13 mouse cellular contexts compared by ENCODE assay signal in the genomic region with DNA sequence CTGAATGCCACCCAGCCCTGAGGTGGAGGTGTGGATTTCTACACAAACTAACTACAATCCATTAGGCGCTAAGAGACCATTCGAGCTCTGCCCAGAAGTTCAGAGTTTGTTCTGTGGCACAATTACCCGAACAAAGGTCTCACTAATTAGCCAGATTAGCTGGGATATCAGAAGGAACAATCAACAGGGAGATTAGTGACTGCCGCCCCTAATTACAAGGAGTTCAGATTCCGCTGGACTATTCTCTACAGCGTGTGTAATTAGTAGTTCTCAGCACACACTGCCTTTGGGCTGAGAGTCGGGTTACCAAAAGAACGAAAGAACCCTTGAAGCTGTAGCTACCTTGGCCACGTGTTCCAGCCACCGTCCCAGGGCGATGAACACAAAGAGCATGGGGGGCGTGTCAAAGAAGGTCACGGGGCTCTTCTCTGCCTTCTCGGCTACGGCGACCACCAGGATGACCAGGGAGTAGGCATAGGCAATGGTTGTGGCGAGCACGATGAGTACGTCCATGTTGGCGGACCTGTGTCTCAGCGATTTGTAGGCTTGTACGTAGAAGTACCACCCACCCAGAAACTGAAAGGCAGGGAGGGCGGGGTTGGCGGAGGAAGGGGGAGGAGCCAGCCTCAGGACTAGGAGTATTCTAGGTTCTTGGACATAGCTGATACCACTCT. TPM values are rescaled to one million over a fixed set of nuclear protein-coding genes. Genes with fewer than 3 reads are reported as not detected.
A peak's percentile ranks its signal among the peaks of the same experiment; 100 is the strongest.
DNase-seq lines count a peak whose midpoint lies in the region; ATAC-seq and TF ChIP-seq lines count a peak whose summit lies in the region.
"Had no signal": no experiment of that assay in that cellular context is flagged by ENCODE, and none has a peak within 500 bp of the region (broad histone marks: within the 10 kb centered on the region; RNA-seq: fewer than 3 reads in every experiment).

No protein-coding gene starts in this region.

- peak overlapping the region; percentile 48 for H3K4me2 ChIP-seq in forebrain, embryonic 13.5 days
- H3K4me2 ChIP-seq: neural tube, embryonic 13.5 days had no signal

- no peak for DNase-seq in layer of hippocampus, adult 2 months (ENCODE audit: low spot score in 2 of 2)
- DNase-seq in layer of hippocampus, postnatal 36 days = no peak
- DNase-seq in retina, embryonic 14.5 days (ENCODE audit: low spot score) = peak; percentile 55
- DNase-seq in frontal cortex, postnatal 36 days (ENCODE audit: low spot score in 2 of 2) = no peak
- no peak for DNase-seq in heart, adult 9 months (ENCODE audit: low spot score in 2 of 2)
- DNase-seq in thymus, postnatal 0 days (ENCODE audit: low spot score) = no peak
- DNase-seq: kidney, postnatal 25 days; lung, adult 18-20 months had no signal

- 74% methylated on average over 24 of the region's 24 CpGs for WGBS in bone marrow, adult 2 months
- WGBS in forebrain, embryonic 13.5 days = 26% methylated on average over 24 of the region's 24 CpGs

- H3K36me3 ChIP-seq in forebrain, embryonic 13.5 days (ENCODE audit: poor library complexity, severe bottlenecking) = no peaks in the 10 kb centered on the region
- H3K36me3 ChIP-seq: neural tube, embryonic 13.5 days had no signal

- peaks cover 40% of the 10 kb centered on the region for H3K27me3 ChIP-seq in forebrain, embryonic 13.5 days
- H3K27me3 ChIP-seq: neural tube, embryonic 13.5 days had no signal

- no peak overlapping the region for H3K9ac ChIP-seq in forebrain, embryonic 13.5 days
- H3K9ac ChIP-seq: neural tube, embryonic 13.5 days had no signal

- no peak for TF ChIP-seq CTCF in layer of hippocampus, adult 2 months (conservative IDR thresholded peaks at IDR 0.05)
- TF ChIP-seq CTCF in bone marrow, adult 2 months (IDR thresholded peaks at IDR 0.05; ENCODE audit: control insufficient read depth, insufficient read depth, low read length) = no peak

- H3K4me1 ChIP-seq in bone marrow, adult 2 months (ENCODE audit: control insufficient read depth, insufficient read depth, low read length) = no peaks in the 10 kb centered on the region
- peaks cover 7% of the 10 kb centered on the region; the same call in 1 of the 2 replicates for H3K4me1 ChIP-seq in forebrain, embryonic 13.5 days
- H3K4me1 ChIP-seq: neural tube, embryonic 13.5 days had no signal

- no peak for TF ChIP-seq POLR2A in bone marrow, adult 2 months (IDR thresholded peaks at IDR 0.05; ENCODE audit: borderline replicate concordance, control insufficient read depth, low read depth, low read length)

- H3K9me3 ChIP-seq in forebrain, embryonic 13.5 days (replicated peaks) = no peaks in the 10 kb centered on the region
- H3K9me3 ChIP-seq: neural tube, embryonic 13.5 days had no signal

- peak overlapping the region; percentile 45 for H3K4me3 ChIP-seq in layer of hippocampus, adult 2 months
- peak overlapping the region; percentile 38 for H3K4me3 ChIP-seq in bone marrow, adult 2 months (replicated peaks; ENCODE audit: control insufficient read depth, low read depth, low read length)
- peak overlapping the region; percentile 22 for H3K4me3 ChIP-seq in forebrain, embryonic 13.5 days
- H3K4me3 ChIP-seq: neural tube, embryonic 13.5 days had no signal

- H3K27ac ChIP-seq in layer of hippocampus, adult 2 months = no peak overlapping the region
- H3K27ac ChIP-seq in bone marrow, adult 2 months (ENCODE audit: control insufficient read depth, insufficient read depth, low read depth, low read length, poor library complexity) = no peak overlapping the region
- H3K27ac ChIP-seq in forebrain, embryonic 13.5 days = no peak overlapping the region
- H3K27ac ChIP-seq: neural tube, embryonic 13.5 days had no signal

- peak; percentile 74 for ATAC-seq in forebrain, embryonic 13.5 days

RNA-seq across cellular contexts. Expression of a gene that starts 43.6 kb away (rescaled TPM):
- not detected for total RNA-seq in layer of hippocampus, adult 2 months (2021)
- total RNA-seq in layer of hippocampus, postnatal 36 days (2021) = not detected
- polyA plus RNA-seq in bone marrow, adult 2 months (2011; ENCODE audit: insufficient read depth, insufficient read length, low replicate concordance, missing spikeins) = not detected in 2 replicates
- polyA plus RNA-seq in forebrain, embryonic 13.5 days (2015; fragmentation: Nextera tagmentation; extraction: Ambion mirVana) = not detected in 2 replicates
- not detected in 2 replicates for polyA plus RNA-seq in thymus, postnatal 0 days (2015; fragmentation: Nextera tagmentation; extraction: Ambion mirVana)
- total RNA-seq: heart, adult 8-10 months; MEL had no signal
- polyA plus RNA-seq: neural tube, embryonic 13.5 days had no signal

RNA-seq across cellular contexts. Expression of a gene that starts 46.9 kb away (rescaled TPM):
- 1 to 10 TPM; 2.3 to 2.4 TPM for total RNA-seq in layer of hippocampus, adult 2 months (2021)
- total RNA-seq in layer of hippocampus, postnatal 36 days (2021) = 1 to 10 TPM; 1.9 to 2.1 TPM
- polyA plus RNA-seq in bone marrow, adult 2 months (2011; ENCODE audit: insufficient read depth, insufficient read length, low replicate concordance, missing spikeins) = 2.6 and 4.3 TPM in 2 replicates
- polyA plus RNA-seq in forebrain, embryonic 13.5 days (2015; fragmentation: Nextera tagmentation; extraction: Ambion mirVana) = 1.3 TPM in 2 replicates
- polyA plus RNA-seq in thymus, postnatal 0 days (2015; fragmentation: Nextera tagmentation; extraction: Ambion mirVana) = 2.3 and 2.4 TPM in 2 replicates

RNA-seq across cellular contexts. Expression of a gene that starts 47.4 kb away (rescaled TPM):
- total RNA-seq in layer of hippocampus, adult 2 months (2021) = 10 to 100 TPM; 34.7 to 42.0 TPM
- 10 to 100 TPM; 37.6 to 42.8 TPM for total RNA-seq in layer of hippocampus, postnatal 36 days (2021)
- polyA plus RNA-seq in bone marrow, adult 2 months (2011; ENCODE audit: insufficient read depth, insufficient read length, low replicate concordance, missing spikeins) = 0.61 and 3.5 TPM in 2 replicates
- 28.9 and 29.6 TPM in 2 replicates for polyA plus RNA-seq in forebrain, embryonic 13.5 days (2015; fragmentation: Nextera tagmentation; extraction: Ambion mirVana)
- 15.4 and 16.5 TPM in 2 replicates for polyA plus RNA-seq in thymus, postnatal 0 days (2015; fragmentation: Nextera tagmentation; extraction: Ambion mirVana)

RNA-seq across cellular contexts. Expression of a gene that starts 54.7 kb away (rescaled TPM):
- not detected for total RNA-seq in layer of hippocampus, adult 2 months (2021)
- not detected for total RNA-seq in layer of hippocampus, postnatal 36 days (2021)
- polyA plus RNA-seq in bone marrow, adult 2 months (2011; ENCODE audit: insufficient read depth, insufficient read length, low replicate concordance, missing spikeins) = not detected in 2 replicates
- polyA plus RNA-seq in forebrain, embryonic 13.5 days (2015; fragmentation: Nextera tagmentation; extraction: Ambion mirVana) = not detected in 2 replicates
- polyA plus RNA-seq in thymus, postnatal 0 days (2015; fragmentation: Nextera tagmentation; extraction: Ambion mirVana) = 0.07 TPM in 1 of 2 replicates, not detected in the other
- total RNA-seq: heart, adult 8-10 months; MEL had no signal
- polyA plus RNA-seq: neural tube, embryonic 13.5 days had no signal
